Mouse (Mus musculus): ENCODE results near the gene Hs6st3.

DNA sequence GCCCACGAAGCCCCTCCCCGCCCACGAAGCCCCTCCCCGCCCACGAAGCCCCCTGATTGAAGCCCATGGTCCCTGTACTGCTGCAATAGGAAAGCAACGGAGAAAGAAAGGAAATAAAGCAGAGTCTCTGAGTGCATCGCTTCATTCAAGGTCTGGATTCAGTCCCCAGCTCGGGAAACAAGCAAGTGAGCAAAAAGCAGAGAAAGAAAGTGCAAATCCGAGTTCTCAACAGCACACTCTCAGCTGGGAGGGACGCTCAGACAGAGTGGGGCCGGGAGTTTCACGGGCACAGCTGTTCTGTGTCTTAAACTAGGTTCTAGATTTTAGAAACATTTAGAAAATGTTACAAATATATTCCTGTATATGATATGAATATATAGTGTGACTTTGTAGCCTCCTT, 14.6 kb upstream of the Hs6st3 start:
- TF ChIP-seq POLR2A (IDR thresholded peaks at IDR 0.05; ENCODE audit: extremely low read depth, insufficient read depth, low read length) (no peak), CTCF (IDR thresholded peaks at IDR 0.05; ENCODE audit: extremely low read depth, insufficient read depth, low read length) (no peak)

Measured in cortical plate, adult 2 months (tissue).